Mouse (Mus musculus): ENCODE measurements around the gene BC107364. TPM values are rescaled to one million over a fixed set of nuclear protein-coding genes. Genes with fewer than 3 reads are reported as not detected.

BC107364 gene
- not detected for polyA plus RNA-seq (2015; fragmentation: Illumina TruSeq; extraction: RNeasy Lipid Tissue Mini Kit (QIAGEN cat#74804); ENCODE audit: low read depth, low replicate concordance)

DNA sequence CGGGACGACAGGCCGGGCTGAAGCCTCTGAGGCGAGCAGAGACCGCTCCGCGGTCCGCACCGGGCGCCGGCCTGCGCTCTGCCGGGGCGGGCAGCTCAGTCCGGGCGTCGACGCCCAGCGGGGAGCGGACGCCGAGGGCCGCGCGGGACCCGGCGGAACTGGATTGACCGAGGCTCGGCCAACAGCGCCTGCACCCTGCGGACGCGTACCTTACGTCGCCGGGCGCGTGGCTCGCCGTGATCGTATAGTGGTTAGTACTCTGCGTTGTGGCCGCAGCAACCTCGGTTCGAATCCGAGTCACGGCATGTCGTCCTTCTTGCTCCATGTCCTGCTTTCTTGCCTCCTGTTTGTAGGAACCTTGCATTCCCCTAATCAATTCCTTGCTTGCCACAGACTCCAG, at the start of gene BC107364:
TSS of gene BC107364 (minus strand) at position 45 of the 400 bp plus-strand sequence.

Other genes starting within 250 kb of the BC107364 start
- gene Bola1, start 232.6 kb downstream of the BC107364 start, polyA plus RNA-seq (2015; fragmentation: Illumina TruSeq; extraction: RNeasy Lipid Tissue Mini Kit (QIAGEN cat#74804); ENCODE audit: low read depth, low replicate concordance), result 30.9 TPM
- gene Hist2h2ab, start 232.4 kb downstream of the BC107364 start, polyA plus RNA-seq (2015; fragmentation: Illumina TruSeq; extraction: RNeasy Lipid Tissue Mini Kit (QIAGEN cat#74804); ENCODE audit: low read depth, low replicate concordance), result not detected
- gene Hist2h2ac, start 231.4 kb downstream of the BC107364 start, polyA plus RNA-seq (2015; fragmentation: Illumina TruSeq; extraction: RNeasy Lipid Tissue Mini Kit (QIAGEN cat#74804); ENCODE audit: low read depth, low replicate concordance), result not detected
- gene Hist2h2be, start 231.2 kb downstream of the BC107364 start, polyA plus RNA-seq (2015; fragmentation: Illumina TruSeq; extraction: RNeasy Lipid Tissue Mini Kit (QIAGEN cat#74804); ENCODE audit: low read depth, low replicate concordance), result 7.2 TPM
- gene Hist2h3c2, start 213.2 kb downstream of the BC107364 start, polyA plus RNA-seq (2015; fragmentation: Illumina TruSeq; extraction: RNeasy Lipid Tissue Mini Kit (QIAGEN cat#74804); ENCODE audit: low read depth, low replicate concordance), result 5.3 TPM
- gene Hist2h2aa2, start 212.0 kb downstream of the BC107364 start, polyA plus RNA-seq (2015; fragmentation: Illumina TruSeq; extraction: RNeasy Lipid Tissue Mini Kit (QIAGEN cat#74804); ENCODE audit: low read depth, low replicate concordance), result 79.4 TPM
- not detected for gene Hist2h2aa1, start 206.8 kb downstream of the BC107364 start, polyA plus RNA-seq (2015; fragmentation: Illumina TruSeq; extraction: RNeasy Lipid Tissue Mini Kit (QIAGEN cat#74804); ENCODE audit: low read depth, low replicate concordance)
- not detected for gene Hist2h3c1, start 205.6 kb downstream of the BC107364 start, polyA plus RNA-seq (2015; fragmentation: Illumina TruSeq; extraction: RNeasy Lipid Tissue Mini Kit (QIAGEN cat#74804); ENCODE audit: low read depth, low replicate concordance)
- gene Hist2h4, start 189.0 kb downstream of the BC107364 start, polyA plus RNA-seq (2015; fragmentation: Illumina TruSeq; extraction: RNeasy Lipid Tissue Mini Kit (QIAGEN cat#74804); ENCODE audit: low read depth, low replicate concordance), result 1.3 TPM
- not detected for gene Hist2h3b, start 183.7 kb downstream of the BC107364 start, polyA plus RNA-seq (2015; fragmentation: Illumina TruSeq; extraction: RNeasy Lipid Tissue Mini Kit (QIAGEN cat#74804); ENCODE audit: low read depth, low replicate concordance)
- gene Hist2h2bb, start 182.6 kb downstream of the BC107364 start, polyA plus RNA-seq (2015; fragmentation: Illumina TruSeq; extraction: RNeasy Lipid Tissue Mini Kit (QIAGEN cat#74804); ENCODE audit: low read depth, low replicate concordance), result not detected
- 4.3 TPM for gene Fcgr1, start 158.3 kb downstream of the BC107364 start, polyA plus RNA-seq (2015; fragmentation: Illumina TruSeq; extraction: RNeasy Lipid Tissue Mini Kit (QIAGEN cat#74804); ENCODE audit: low read depth, low replicate concordance)
- 0.94 TPM for gene Hfe2, start 72.9 kb upstream of the BC107364 start, polyA plus RNA-seq (2015; fragmentation: Illumina TruSeq; extraction: RNeasy Lipid Tissue Mini Kit (QIAGEN cat#74804); ENCODE audit: low read depth, low replicate concordance)
- 25.5 TPM for gene Txnip, start 105.7 kb upstream of the BC107364 start, polyA plus RNA-seq (2015; fragmentation: Illumina TruSeq; extraction: RNeasy Lipid Tissue Mini Kit (QIAGEN cat#74804); ENCODE audit: low read depth, low replicate concordance)
- gene Gm16253, start 124.7 kb upstream of the BC107364 start, polyA plus RNA-seq (2015; fragmentation: Illumina TruSeq; extraction: RNeasy Lipid Tissue Mini Kit (QIAGEN cat#74804); ENCODE audit: low read depth, low replicate concordance), result not detected
- gene Polr3gl, start 141.9 kb upstream of the BC107364 start, polyA plus RNA-seq (2015; fragmentation: Illumina TruSeq; extraction: RNeasy Lipid Tissue Mini Kit (QIAGEN cat#74804); ENCODE audit: low read depth, low replicate concordance), result 39.7 TPM
- gene Ankrd34a, start 144.3 kb upstream of the BC107364 start, polyA plus RNA-seq (2015; fragmentation: Illumina TruSeq; extraction: RNeasy Lipid Tissue Mini Kit (QIAGEN cat#74804); ENCODE audit: low read depth, low replicate concordance), result 43.7 TPM
- 15.8 TPM for gene Lix1l, start 148.8 kb upstream of the BC107364 start, polyA plus RNA-seq (2015; fragmentation: Illumina TruSeq; extraction: RNeasy Lipid Tissue Mini Kit (QIAGEN cat#74804); ENCODE audit: low read depth, low replicate concordance)
- gene Rbm8a, start 177.6 kb upstream of the BC107364 start, polyA plus RNA-seq (2015; fragmentation: Illumina TruSeq; extraction: RNeasy Lipid Tissue Mini Kit (QIAGEN cat#74804); ENCODE audit: low read depth, low replicate concordance), result 41.9 TPM
- 73.8 TPM for gene Pex11b, start 183.1 kb upstream of the BC107364 start, polyA plus RNA-seq (2015; fragmentation: Illumina TruSeq; extraction: RNeasy Lipid Tissue Mini Kit (QIAGEN cat#74804); ENCODE audit: low read depth, low replicate concordance)
- 0.12 TPM for gene Gm42957, start 183.2 kb upstream of the BC107364 start, polyA plus RNA-seq (2015; fragmentation: Illumina TruSeq; extraction: RNeasy Lipid Tissue Mini Kit (QIAGEN cat#74804); ENCODE audit: low read depth, low replicate concordance)
- gene Itga10, start 193.3 kb upstream of the BC107364 start, polyA plus RNA-seq (2015; fragmentation: Illumina TruSeq; extraction: RNeasy Lipid Tissue Mini Kit (QIAGEN cat#74804); ENCODE audit: low read depth, low replicate concordance), result 2.6 TPM
- gene Ankrd35, start 217.8 kb upstream of the BC107364 start, polyA plus RNA-seq (2015; fragmentation: Illumina TruSeq; extraction: RNeasy Lipid Tissue Mini Kit (QIAGEN cat#74804); ENCODE audit: low read depth, low replicate concordance), result 6.8 TPM
- gene Pias3, start 244.1 kb upstream of the BC107364 start, polyA plus RNA-seq (2015; fragmentation: Illumina TruSeq; extraction: RNeasy Lipid Tissue Mini Kit (QIAGEN cat#74804); ENCODE audit: low read depth, low replicate concordance), result 23.9 TPM